Mouse (Mus musculus): ENCODE measurements around the gene Tex33. TPM values are rescaled to one million over a fixed set of nuclear protein-coding genes. Genes with fewer than 3 reads are reported as not detected.

Gene Tex33
- polyA plus RNA-seq, 1 experiment from 2014 or later: not detected

GRCm38 (mm10) chr15:78435681-78436080, 40.0 kb upstream of the Tex33 start:
- Histone ChIP-seq H3K36me3 (ENCODE audit: control insufficient read depth, insufficient read depth, low read length) (no peaks in the 10 kb centered on the region), H3K9ac (ENCODE audit: low read depth, low read length) (no peak overlapping the region), H3K4me3 (ENCODE audit: low read depth, low read length) (no peak overlapping the region), H3K27me3 (ENCODE audit: control insufficient read depth, insufficient read depth, low read length) (peaks cover 6% of the 10 kb centered on the region), H3K4me2 (no peak overlapping the region), H3K9me3 (replicated peaks; ENCODE audit: control insufficient read depth, low read length) (no peaks in the 10 kb centered on the region), H3K4me1 (ENCODE audit: control insufficient read depth, insufficient read depth, low read length) (peaks cover 22% of the 10 kb centered on the region), H3K27ac (ENCODE audit: low read depth, low read length) (no peak overlapping the region)
- WGBS (ENCODE audit: insufficient replicate concordance): 78% methylated on average over 11 of the region's 11 CpGs
- no peak for ATAC-seq (replicated peaks; ENCODE audit: insufficient number of reproducible peaks, low FRiP score, low TSS enrichment)

- Histone ChIP-seq H3K4me2 (no peak overlapping the region), H3K4me1 (ENCODE audit: control insufficient read depth, insufficient read depth, low read length) (peaks cover 22% of the 10 kb centered on the region), H3K4me3 (ENCODE audit: low read depth, low read length) (no peak overlapping the region), H3K27ac (ENCODE audit: low read depth, low read length) (no peak overlapping the region), H3K27me3 (ENCODE audit: control insufficient read depth, insufficient read depth, low read length) (peaks cover 6% of the 10 kb centered on the region), H3K36me3 (ENCODE audit: control insufficient read depth, insufficient read depth, low read length) (no peaks in the 10 kb centered on the region), H3K9ac (ENCODE audit: low read depth, low read length) (no peak overlapping the region), H3K9me3 (replicated peaks; ENCODE audit: control insufficient read depth, low read length) (no peaks in the 10 kb centered on the region)
- no peak for ATAC-seq (replicated peaks; ENCODE audit: insufficient number of reproducible peaks, low FRiP score, low TSS enrichment)
- WGBS (ENCODE audit: insufficient replicate concordance): 31% methylated on average over 6 of the region's 6 CpGs
Measured at GRCm38 (mm10) chr15:78434896-78435520, 39.3 kb upstream of the Tex33 start.

- Histone ChIP-seq H3K27me3 (ENCODE audit: control insufficient read depth, insufficient read depth, low read length) (peaks cover 12% of the 10 kb centered on the region), H3K4me2 (no peak overlapping the region), H3K9ac (ENCODE audit: low read depth, low read length) (no peak overlapping the region), H3K4me1 (ENCODE audit: control insufficient read depth, insufficient read depth, low read length) (peaks cover 11% of the 10 kb centered on the region; the same call in 1 of the 2 replicates), H3K4me3 (ENCODE audit: low read depth, low read length) (no peak overlapping the region), H3K9me3 (replicated peaks; ENCODE audit: control insufficient read depth, low read length) (no peaks in the 10 kb centered on the region), H3K27ac (ENCODE audit: low read depth, low read length) (no peak overlapping the region), H3K36me3 (ENCODE audit: control insufficient read depth, insufficient read depth, low read length) (no peaks in the 10 kb centered on the region)
- no peak for ATAC-seq (replicated peaks; ENCODE audit: insufficient number of reproducible peaks, low FRiP score, low TSS enrichment)
- WGBS (ENCODE audit: insufficient replicate concordance): 77% methylated on average over 7 of the region's 7 CpGs
Measured at GRCm38 (mm10) chr15:78431541-78432121, 35.9 kb upstream of the Tex33 start.

- Histone ChIP-seq H3K27me3 (ENCODE audit: control insufficient read depth, insufficient read depth, low read length) (peaks cover 9% of the 10 kb centered on the region), H3K9me3 (replicated peaks; ENCODE audit: control insufficient read depth, low read length) (no peaks in the 10 kb centered on the region), H3K27ac (ENCODE audit: low read depth, low read length) (no peak overlapping the region), H3K4me3 (ENCODE audit: low read depth, low read length) (no peak overlapping the region), H3K4me1 (ENCODE audit: control insufficient read depth, insufficient read depth, low read length) (peaks cover 7% of the 10 kb centered on the region; the same call in 1 of the 2 replicates), H3K36me3 (ENCODE audit: control insufficient read depth, insufficient read depth, low read length) (no peaks in the 10 kb centered on the region), H3K9ac (ENCODE audit: low read depth, low read length) (no peak overlapping the region), H3K4me2 (no peak overlapping the region)
- no peak for ATAC-seq (replicated peaks; ENCODE audit: insufficient number of reproducible peaks, low FRiP score, low TSS enrichment)
- WGBS (ENCODE audit: insufficient replicate concordance): 83% methylated on average over 10 of the region's 10 CpGs
Measured at GRCm38 (mm10) chr15:78430874-78431273, 35.2 kb upstream of the Tex33 start.

GRCm38 (mm10) chr15:78429871-78430622, 34.3 kb upstream of the Tex33 start:
- Histone ChIP-seq H3K4me2 (no peak overlapping the region; the same call in none of the 2 replicates), H3K4me3 (ENCODE audit: low read depth, low read length) (no peak overlapping the region)
- 70% methylated on average over 13 of the region's 13 CpGs for WGBS (ENCODE audit: insufficient replicate concordance)

GRCm38 (mm10) chr15:78429139-78429459, 33.4 kb upstream of the Tex33 start:
- Histone ChIP-seq H3K4me2 (peak overlapping the region; percentile 91), H3K27ac (ENCODE audit: low read depth, low read length) (no peak overlapping the region), H3K9ac (ENCODE audit: low read depth, low read length) (peak overlapping the region; percentile 73), H3K36me3 (ENCODE audit: control insufficient read depth, insufficient read depth, low read length) (no peaks in the 10 kb centered on the region), H3K27me3 (ENCODE audit: control insufficient read depth, insufficient read depth, low read length) (peaks cover 11% of the 10 kb centered on the region), H3K4me3 (ENCODE audit: low read depth, low read length) (peak overlapping the region; percentile 72), H3K9me3 (replicated peaks; ENCODE audit: control insufficient read depth, low read length) (no peaks in the 10 kb centered on the region), H3K4me1 (ENCODE audit: control insufficient read depth, insufficient read depth, low read length) (peaks cover 7% of the 10 kb centered on the region; the same call in 1 of the 2 replicates)
- ATAC-seq (replicated peaks; ENCODE audit: insufficient number of reproducible peaks, low FRiP score, low TSS enrichment): no peak
- WGBS (ENCODE audit: insufficient replicate concordance): 5% methylated on average over 3 of the region's 3 CpGs

More at GRCm38 (mm10) chr15:78429871-78430622, 34.3 kb upstream of the Tex33 start:
- H3K27ac ChIP-seq (ENCODE audit: low read depth, low read length): peak overlapping the region; percentile 41; the same call in 1 of the 2 replicates
- H3K9ac ChIP-seq (ENCODE audit: low read depth, low read length): no peak overlapping the region
- H3K9me3 ChIP-seq (replicated peaks; ENCODE audit: control insufficient read depth, low read length): no peaks in the 10 kb centered on the region
- peaks cover 9% of the 10 kb centered on the region for H3K27me3 ChIP-seq (ENCODE audit: control insufficient read depth, insufficient read depth, low read length)
- no peak for ATAC-seq (replicated peaks; ENCODE audit: insufficient number of reproducible peaks, low FRiP score, low TSS enrichment)
- no peaks in the 10 kb centered on the region for H3K36me3 ChIP-seq (ENCODE audit: control insufficient read depth, insufficient read depth, low read length)
- peaks cover 7% of the 10 kb centered on the region; the same call in 1 of the 2 replicates for H3K4me1 ChIP-seq (ENCODE audit: control insufficient read depth, insufficient read depth, low read length)

- Histone ChIP-seq H3K4me3 (ENCODE audit: low read depth, low read length) (peak within 1 kb of the TSS; percentile 72), H3K4me1 (ENCODE audit: control insufficient read depth, insufficient read depth, low read length) (peaks cover 7% of the 10 kb centered on the region; the same call in 1 of the 2 replicates), H3K9me3 (replicated peaks; ENCODE audit: control insufficient read depth, low read length) (no peaks in the 10 kb centered on the region), H3K27me3 (ENCODE audit: control insufficient read depth, insufficient read depth, low read length) (peaks cover 11% of the 10 kb centered on the region), H3K36me3 (ENCODE audit: control insufficient read depth, insufficient read depth, low read length) (no peaks in the 10 kb centered on the region), H3K27ac (ENCODE audit: low read depth, low read length) (no peak within 1 kb of the TSS), H3K9ac (ENCODE audit: low read depth, low read length) (peak within 1 kb of the TSS; percentile 73), H3K4me2 (peak within 1 kb of the TSS; percentile 91)
- WGBS (ENCODE audit: insufficient replicate concordance): 1% methylated on average over 52 of the region's 52 CpGs
- peak; percentile 76; the same call in 1 of the 2 replicates for ATAC-seq (replicated peaks; ENCODE audit: insufficient number of reproducible peaks, low FRiP score, low TSS enrichment)
Measured at GRCm38 (mm10) chr15:78428391-78429138, 32.9 kb upstream of the Tex33 start, which contains the start of gene Kctd17. Kctd17 (plus strand) TSS chr15:78428564.

- Histone ChIP-seq H3K4me2 (no peak overlapping the region), H3K36me3 (ENCODE audit: control insufficient read depth, insufficient read depth, low read length) (no peaks in the 10 kb centered on the region), H3K27me3 (ENCODE audit: control insufficient read depth, insufficient read depth, low read length) (peaks cover 15% of the 10 kb centered on the region), H3K9me3 (replicated peaks; ENCODE audit: control insufficient read depth, low read length) (no peaks in the 10 kb centered on the region), H3K27ac (ENCODE audit: low read depth, low read length) (no peak overlapping the region), H3K4me1 (ENCODE audit: control insufficient read depth, insufficient read depth, low read length) (peaks cover 7% of the 10 kb centered on the region; the same call in 1 of the 2 replicates), H3K9ac (ENCODE audit: low read depth, low read length) (no peak overlapping the region), H3K4me3 (ENCODE audit: low read depth, low read length) (no peak overlapping the region)
- 54% methylated on average over 4 of the region's 4 CpGs for WGBS (ENCODE audit: insufficient replicate concordance)
- ATAC-seq (replicated peaks; ENCODE audit: insufficient number of reproducible peaks, low FRiP score, low TSS enrichment): no peak
Measured at GRCm38 (mm10) chr15:78425230-78425629, 29.5 kb upstream of the Tex33 start.
